Mouse (Mus musculus) T-helper 1 cell (primary cell): ENCODE results near the gene Mss51.

Experiments used
- in situ Hi-C: fragments of 300-600 bp; cut with MboI, MseI; formaldehyde crosslinking; loops from one replicate; pipeline ENCODE4 v1.15.1; 2025; ENCODE audit warnings: high pct_unique_total_duplicates

Mss51 gene

GRCm38 (mm10) chr14:20496603-20497002 is at the start of gene Mss51:
TSS of gene Mss51 (minus strand) at chr14:20496901.
- in situ Hi-C loops = no loop called here

- in situ Hi-C loops = no loop called here
Observed at GRCm38 (mm10) chr14:20546415-20546814, 49.7 kb upstream of the Mss51 start, which contains the start of gene Ppp3cb. TSS of gene Ppp3cb (minus strand) at chr14:20546573.

GRCm38 (mm10) chr14:20545529-20546331 is 49.0 kb upstream of the Mss51 start:
- in situ Hi-C loops = no loop called here

GRCm38 (mm10) chr14:20544467-20545411 is 48.0 kb upstream of the Mss51 start:
- in situ Hi-C loops = no loop called here

GRCm38 (mm10) chr14:20529643-20530042 is 32.9 kb upstream of the Mss51 start:
- in situ Hi-C loops = no loop called here

- in situ Hi-C loops = loop anchor here (5.0 kb wide), 1 partner anchor 92 kb away; no protein-coding TSS in a partner anchor
Observed at GRCm38 (mm10) chr14:20520179-20520578, 23.5 kb upstream of the Mss51 start.

GRCm38 (mm10) chr14:20508424-20508823 is 11.7 kb upstream of the Mss51 start:
- in situ Hi-C loops = no loop called here

- in situ Hi-C loops = no loop called here
Observed at GRCm38 (mm10) chr14:20502966-20503365, 6.3 kb upstream of the Mss51 start.

- in situ Hi-C loops = no loop called here
Observed at GRCm38 (mm10) chr14:20499982-20500381, 3.3 kb upstream of the Mss51 start.

GRCm38 (mm10) chr14:20486031-20486430 is 10.7 kb downstream of the Mss51 start:
- in situ Hi-C loops = no loop called here

- in situ Hi-C loops = no loop called here
Observed at GRCm38 (mm10) chr14:20482051-20482751, 14.5 kb downstream of the Mss51 start.

GRCm38 (mm10) chr14:20481211-20481610 is 15.5 kb downstream of the Mss51 start:
- in situ Hi-C loops = no loop called here

GRCm38 (mm10) chr14:20480195-20480579 is 16.5 kb downstream of the Mss51 start:
- in situ Hi-C loops = no loop called here

- in situ Hi-C loops = no loop called here
Observed at GRCm38 (mm10) chr14:20479291-20480194, 17.2 kb downstream of the Mss51 start, which contains the start of gene Anxa7. TSS of gene Anxa7 (minus strand) at chr14:20480133.

- in situ Hi-C loops = no loop called here
Observed at GRCm38 (mm10) chr14:20478801-20479200, 17.9 kb downstream of the Mss51 start.

- in situ Hi-C loops = no loop called here
Observed at GRCm38 (mm10) chr14:20478385-20478784, 18.3 kb downstream of the Mss51 start.

- in situ Hi-C loops = no loop called here
Observed at GRCm38 (mm10) chr14:20477261-20478025, 19.3 kb downstream of the Mss51 start.

GRCm38 (mm10) chr14:20460216-20460615 is 36.5 kb downstream of the Mss51 start:
- in situ Hi-C loops = no loop called here

GRCm38 (mm10) chr14:20458378-20458777 is 38.3 kb downstream of the Mss51 start:
- in situ Hi-C loops = loop anchor here (5.0 kb wide), 1 partner anchor 79 kb away; no protein-coding TSS in a partner anchor

GRCm38 (mm10) chr14:20452929-20453328 is 43.8 kb downstream of the Mss51 start:
- in situ Hi-C loops = no loop called here
